Comparison of ENCODE assay signal across 10 mouse cellular contexts in the genomic region with DNA sequence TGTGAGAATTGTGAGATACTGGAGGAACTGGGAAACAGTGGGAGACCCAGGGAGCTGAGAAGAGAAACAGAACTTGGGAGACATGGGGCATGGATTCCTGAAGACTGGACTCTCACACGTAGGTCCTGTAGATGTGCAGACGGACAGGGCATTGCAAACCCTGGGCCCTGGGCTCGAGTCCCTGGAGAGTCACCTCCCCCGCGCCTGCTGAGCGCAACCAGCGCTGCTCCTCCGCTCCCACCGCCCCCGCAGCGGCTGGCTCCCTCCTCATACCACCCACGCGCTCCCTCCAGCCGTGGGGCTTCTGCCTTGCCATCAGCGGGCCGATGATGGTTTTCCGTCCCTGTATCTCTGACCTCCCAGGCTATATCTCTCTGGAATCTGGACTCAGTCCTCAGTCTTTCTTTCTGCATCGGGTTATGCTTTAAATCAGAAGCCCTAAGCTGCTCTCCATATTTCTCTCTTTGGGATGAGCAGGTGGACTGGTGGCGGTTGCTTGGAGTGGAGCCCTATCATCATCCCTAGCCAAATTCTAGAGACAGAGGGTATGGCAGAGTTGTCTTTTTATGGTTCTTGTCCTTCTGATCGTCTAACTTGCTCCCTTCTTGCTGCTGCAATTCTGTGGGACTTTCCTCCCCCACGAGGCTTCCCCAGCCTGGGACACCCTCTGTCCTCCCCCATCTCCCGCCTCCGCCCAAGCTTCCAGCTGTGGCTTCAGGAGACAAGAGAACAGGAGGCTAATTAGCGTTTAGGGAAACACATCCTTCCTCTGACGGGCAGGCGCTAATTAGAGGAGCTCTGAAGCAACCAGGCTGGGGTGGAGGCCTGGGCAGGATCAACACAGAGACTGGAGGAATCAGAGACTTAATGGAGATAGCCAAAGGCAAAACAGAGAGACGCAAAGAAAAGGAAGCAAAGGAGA. TPM values are rescaled to one million over a fixed set of nuclear protein-coding genes. Genes with fewer than 3 reads are reported as not detected.
A peak's percentile ranks its signal among the peaks of the same experiment; 100 is the strongest.
DNase-seq lines count a peak whose midpoint lies in the region; ATAC-seq lines count a peak whose summit lies in the region.
"Had no signal": no experiment of that assay in that cellular context is flagged by ENCODE, and none has a peak within 500 bp of the region (broad histone marks: within the 10 kb centered on the region; RNA-seq: fewer than 3 reads in every experiment).

No protein-coding gene starts in this region.

- H3K4me3 ChIP-seq in midbrain, embryonic 13.5 days (replicated peaks) = no peak overlapping the region
- no peak overlapping the region for H3K4me3 ChIP-seq in midbrain, embryonic 16.5 days (ENCODE audit: low read depth, low read length)

- peaks cover 13% of the 10 kb centered on the region for H3K4me1 ChIP-seq in midbrain, embryonic 13.5 days (replicated peaks)
- H3K4me1 ChIP-seq in midbrain, embryonic 16.5 days (ENCODE audit: control insufficient read depth, insufficient read depth, low read length) = no peaks in the 10 kb centered on the region

- no peak for ATAC-seq in midbrain, embryonic 13.5 days
- ATAC-seq in midbrain, embryonic 16.5 days = no peak
- ATAC-seq: activated CD4-positive, CD25-positive, alpha-beta regulatory T cell, adult 4 months had no signal

- DNase-seq in cerebellum, postnatal 36 days = peak; percentile 72 to 78
- peak; percentile 73 to 77 for DNase-seq in frontal cortex, postnatal 36 days (ENCODE audit: low spot score in 2 of 2)
- DNase-seq in right cerebral cortex, postnatal 25 days = peak; percentile 78
- DNase-seq in adrenal gland, postnatal 4 days (ENCODE audit: low spot score in 2 of 2) = no peak
- DNase-seq in embryo, embryonic 9.5 days (ENCODE audit: extremely low spot score) = no peak

- no peaks in the 10 kb centered on the region for H3K27me3 ChIP-seq in midbrain, embryonic 13.5 days
- no peaks in the 10 kb centered on the region for H3K27me3 ChIP-seq in midbrain, embryonic 16.5 days (ENCODE audit: control insufficient read depth, insufficient read depth, low read depth, low read length)

- peak overlapping the region; percentile 40; the same call in 1 of the 2 replicates for H3K27ac ChIP-seq in midbrain, embryonic 13.5 days
- H3K27ac ChIP-seq in midbrain, embryonic 16.5 days (ENCODE audit: low read length) = no peak overlapping the region
- H3K27ac ChIP-seq: liver, embryonic 14.5 days had no signal

- no peaks in the 10 kb centered on the region for H3K9me3 ChIP-seq in midbrain, embryonic 13.5 days
- H3K9me3 ChIP-seq in midbrain, embryonic 16.5 days (replicated peaks; ENCODE audit: control insufficient read depth, low read length, poor library complexity, severe bottlenecking) = no peaks in the 10 kb centered on the region

- H3K36me3 ChIP-seq in midbrain, embryonic 13.5 days = peaks cover 28% of the 10 kb centered on the region
- 0 out of 2 replicates have a peak, but pooled peaks cover 2% of the 10 kb centered on the region for H3K36me3 ChIP-seq in midbrain, embryonic 16.5 days (ENCODE audit: control insufficient read depth, insufficient read depth, low read length)

- no peak overlapping the region for H3K4me2 ChIP-seq in midbrain, embryonic 13.5 days (replicated peaks)
- H3K4me2 ChIP-seq in midbrain, embryonic 16.5 days (ENCODE audit: low read length) = no peak overlapping the region

- H3K9ac ChIP-seq in midbrain, embryonic 13.5 days (replicated peaks) = no peak overlapping the region
- no peak overlapping the region for H3K9ac ChIP-seq in midbrain, embryonic 16.5 days (ENCODE audit: low read depth, low read length)
- H3K9ac ChIP-seq: liver, embryonic 14.5 days had no signal

- WGBS in midbrain, embryonic 13.5 days = 35% methylated on average over 27 of the region's 27 CpGs
- WGBS in midbrain, embryonic 16.5 days = 34% methylated on average over 27 of the region's 27 CpGs

RNA-seq across cellular contexts. Expression of a gene that starts 17.1 kb away (rescaled TPM):
- polyA plus RNA-seq in midbrain, embryonic 13.5 days (2015; fragmentation: Nextera tagmentation; extraction: Ambion mirVana) = 0.66 and 1.1 TPM in 2 replicates
- polyA plus RNA-seq in midbrain, embryonic 16.5 days (2015; fragmentation: Nextera tagmentation; extraction: Ambion mirVana) = 0.73 and 1.0 TPM in 2 replicates
- 1 to 10 TPM; 6.5 to 7.6 TPM for total RNA-seq in adrenal gland, postnatal 4 days (2021)
- total RNA-seq: megakaryocyte progenitor cell, adult 5-6 weeks had no signal
- polyA plus RNA-seq: activated CD4-positive, CD25-positive, alpha-beta regulatory T cell, adult 4 months had no signal

RNA-seq across cellular contexts. Expression of a gene that starts 27.1 kb away (rescaled TPM):
- 39.6 and 41.2 TPM in 2 replicates for polyA plus RNA-seq in midbrain, embryonic 13.5 days (2015; fragmentation: Nextera tagmentation; extraction: Ambion mirVana)
- polyA plus RNA-seq in midbrain, embryonic 16.5 days (2015; fragmentation: Nextera tagmentation; extraction: Ambion mirVana) = 50.6 and 53.6 TPM in 2 replicates
- 10 to 100 TPM; 29.1 to 29.3 TPM for total RNA-seq in adrenal gland, postnatal 4 days (2021)

RNA-seq across cellular contexts. Expression of a gene that starts 28.1 kb away (rescaled TPM):
- 158 and 160 TPM in 2 replicates for polyA plus RNA-seq in midbrain, embryonic 13.5 days (2015; fragmentation: Nextera tagmentation; extraction: Ambion mirVana)
- polyA plus RNA-seq in midbrain, embryonic 16.5 days (2015; fragmentation: Nextera tagmentation; extraction: Ambion mirVana) = 143 and 147 TPM in 2 replicates
- total RNA-seq in adrenal gland, postnatal 4 days (2021) = 10 to 100 TPM; 18.8 to 22.0 TPM
- total RNA-seq: megakaryocyte progenitor cell, adult 5-6 weeks had no signal

RNA-seq across cellular contexts. Expression of a gene that starts 48.5 kb away (rescaled TPM):
- 196 and 203 TPM in 2 replicates for polyA plus RNA-seq in midbrain, embryonic 13.5 days (2015; fragmentation: Nextera tagmentation; extraction: Ambion mirVana)
- polyA plus RNA-seq in midbrain, embryonic 16.5 days (2015; fragmentation: Nextera tagmentation; extraction: Ambion mirVana) = 218 and 245 TPM in 2 replicates
- total RNA-seq in adrenal gland, postnatal 4 days (2021) = 100 to 1,000 TPM; 130 to 136 TPM

Comparison
In these comparisons a context has a peak if more than half of its experiments do, and no peak if none do; other contexts are left out.
1. DNase-seq: peak in cerebellum, postnatal 36 days (2 of 2), frontal cortex, postnatal 36 days (2 of 2) and right cerebral cortex, postnatal 25 days (single experiment); none in adrenal gland, postnatal 4 days (0 of 2) and embryo, embryonic 9.5 days (single experiment).